Mouse (Mus musculus): ENCODE data around the gene Cdsn. TPM values are rescaled to one million over a fixed set of nuclear protein-coding genes. Genes with fewer than 3 reads are reported as not detected.

Cdsn gene
- not detected for polyA plus RNA-seq (2015; fragmentation: Illumina TruSeq; extraction: RNeasy Lipid Tissue Mini Kit (QIAGEN cat#74804); ENCODE audit: insufficient read depth, low read depth, low replicate concordance)

GRCm38 (mm10) chr17:35551881-35552414 lies at the start of gene Cdsn:
TSS of gene Cdsn (plus strand) at chr17:35552128.

GRCm38 (mm10) chr17:35505776-35506175 lies 46.2 kb upstream of the Cdsn start, which contains the start of gene Pou5f1:
TSS of gene Pou5f1 (plus strand) at chr17:35506018.

GRCm38 (mm10) chr17:35516652-35517500 lies 35.1 kb upstream of the Cdsn start, which contains the start of the genes Tcf19 and Cchcr1:
TSS of gene Tcf19 (minus strand) at chr17:35516824.
TSS of gene Cchcr1 (plus strand) at chr17:35517100.

GRCm38 (mm10) chr17:35532901-35533300 lies 19.0 kb upstream of the Cdsn start, which contains the start of gene Psors1c2:
TSS of gene Psors1c2 (plus strand) at chr17:35533201.

GRCm38 (mm10) chr17:35567150-35567549 lies 15.2 kb downstream of the Cdsn start, which contains the start of gene 2300002M23Rik:
TSS of gene 2300002M23Rik (plus strand) at chr17:35567450.

GRCm38 (mm10) chr17:35601249-35601648 lies 49.3 kb downstream of the Cdsn start, which contains the start of gene Sfta2:
TSS of gene Sfta2 (plus strand) at chr17:35601549.

Other genes starting within 250 kb of the Cdsn start
- not detected for gene H2-Q1, start 231.7 kb upstream of the Cdsn start, polyA plus RNA-seq (2015; fragmentation: Illumina TruSeq; extraction: RNeasy Lipid Tissue Mini Kit (QIAGEN cat#74804); ENCODE audit: insufficient read depth, low read depth, low replicate concordance)
- gene H2-Q2, start 209.9 kb upstream of the Cdsn start, polyA plus RNA-seq (2015; fragmentation: Illumina TruSeq; extraction: RNeasy Lipid Tissue Mini Kit (QIAGEN cat#74804); ENCODE audit: insufficient read depth, low read depth, low replicate concordance), result 8.9 TPM
- 22.5 TPM for gene H2-Q4, start 172.5 kb upstream of the Cdsn start, polyA plus RNA-seq (2015; fragmentation: Illumina TruSeq; extraction: RNeasy Lipid Tissue Mini Kit (QIAGEN cat#74804); ENCODE audit: insufficient read depth, low read depth, low replicate concordance)
- gene H2-Q6, start 127.3 kb upstream of the Cdsn start, polyA plus RNA-seq (2015; fragmentation: Illumina TruSeq; extraction: RNeasy Lipid Tissue Mini Kit (QIAGEN cat#74804); ENCODE audit: insufficient read depth, low read depth, low replicate concordance), result 6.3 TPM
- 8.5 TPM for gene H2-Q7, start 113.0 kb upstream of the Cdsn start, polyA plus RNA-seq (2015; fragmentation: Illumina TruSeq; extraction: RNeasy Lipid Tissue Mini Kit (QIAGEN cat#74804); ENCODE audit: insufficient read depth, low read depth, low replicate concordance)
- gene H2-Q10, start 82.0 kb upstream of the Cdsn start, polyA plus RNA-seq (2015; fragmentation: Illumina TruSeq; extraction: RNeasy Lipid Tissue Mini Kit (QIAGEN cat#74804); ENCODE audit: insufficient read depth, low read depth, low replicate concordance), result 0.96 TPM
- not detected for gene Pou5f1, start 46.1 kb upstream of the Cdsn start, polyA plus RNA-seq (2015; fragmentation: Illumina TruSeq; extraction: RNeasy Lipid Tissue Mini Kit (QIAGEN cat#74804); ENCODE audit: insufficient read depth, low read depth, low replicate concordance)
- 1.3 TPM for gene Tcf19, start 35.3 kb upstream of the Cdsn start, polyA plus RNA-seq (2015; fragmentation: Illumina TruSeq; extraction: RNeasy Lipid Tissue Mini Kit (QIAGEN cat#74804); ENCODE audit: insufficient read depth, low read depth, low replicate concordance)
- 3.6 TPM for gene Cchcr1, start 35.0 kb upstream of the Cdsn start, polyA plus RNA-seq (2015; fragmentation: Illumina TruSeq; extraction: RNeasy Lipid Tissue Mini Kit (QIAGEN cat#74804); ENCODE audit: insufficient read depth, low read depth, low replicate concordance)
- gene Psors1c2, start 18.9 kb upstream of the Cdsn start, polyA plus RNA-seq (2015; fragmentation: Illumina TruSeq; extraction: RNeasy Lipid Tissue Mini Kit (QIAGEN cat#74804); ENCODE audit: insufficient read depth, low read depth, low replicate concordance), result not detected
- gene 2300002M23Rik, start 15.3 kb downstream of the Cdsn start, polyA plus RNA-seq (2015; fragmentation: Illumina TruSeq; extraction: RNeasy Lipid Tissue Mini Kit (QIAGEN cat#74804); ENCODE audit: insufficient read depth, low read depth, low replicate concordance), result not detected
- gene Sfta2, start 49.4 kb downstream of the Cdsn start, polyA plus RNA-seq (2015; fragmentation: Illumina TruSeq; extraction: RNeasy Lipid Tissue Mini Kit (QIAGEN cat#74804); ENCODE audit: insufficient read depth, low read depth, low replicate concordance), result not detected
- not detected for gene Gm9573, start 74.5 kb downstream of the Cdsn start, polyA plus RNA-seq (2015; fragmentation: Illumina TruSeq; extraction: RNeasy Lipid Tissue Mini Kit (QIAGEN cat#74804); ENCODE audit: insufficient read depth, low read depth, low replicate concordance)
- gene Mucl3, start 91.6 kb downstream of the Cdsn start, polyA plus RNA-seq (2015; fragmentation: Illumina TruSeq; extraction: RNeasy Lipid Tissue Mini Kit (QIAGEN cat#74804); ENCODE audit: insufficient read depth, low read depth, low replicate concordance), result not detected
- 5.8 TPM for gene Vars2, start 115.5 kb downstream of the Cdsn start, polyA plus RNA-seq (2015; fragmentation: Illumina TruSeq; extraction: RNeasy Lipid Tissue Mini Kit (QIAGEN cat#74804); ENCODE audit: insufficient read depth, low read depth, low replicate concordance)
- gene Gtf2h4, start 121.6 kb downstream of the Cdsn start, polyA plus RNA-seq (2015; fragmentation: Illumina TruSeq; extraction: RNeasy Lipid Tissue Mini Kit (QIAGEN cat#74804); ENCODE audit: insufficient read depth, low read depth, low replicate concordance), result 4.2 TPM
- 10.7 TPM for gene Ddr1, start 152.5 kb downstream of the Cdsn start, polyA plus RNA-seq (2015; fragmentation: Illumina TruSeq; extraction: RNeasy Lipid Tissue Mini Kit (QIAGEN cat#74804); ENCODE audit: insufficient read depth, low read depth, low replicate concordance)